Mouse (Mus musculus): ENCODE measurements around the gene D3Ertd254e. TPM values are rescaled to one million over a fixed set of nuclear protein-coding genes. Genes with fewer than 3 reads are reported as not detected.

The D3Ertd254e gene
- total and polyA plus RNA-seq, 3 experiments, result 3.7 to 29.6 (median 5.4) TPM

- TF ChIP-seq MAZ (IDR thresholded peaks at IDR 0.05; ENCODE audit: low read depth, low read length) (no peak), POLR2AphosphoS2 (IDR thresholded peaks at IDR 0.05; ENCODE audit: low read length) (peak; percentile 72), EP300 (IDR thresholded peaks at IDR 0.05; ENCODE audit: low read depth in 1 of 2, low read length in 2 of 2) (no peak), KAT2A (conservative IDR thresholded peaks at IDR 0.05; ENCODE audit: low read depth, low read length) (no peak)
These were observed at the start of gene D3Ertd254e (continued) for GRCm38 (mm10) chr3:36150934-36151686.

- no peak for TF ChIP-seq SMC3 (IDR thresholded peaks at IDR 0.05; ENCODE audit: low read depth, low read length)
- no peak for TF ChIP-seq ETS1 (IDR thresholded peaks at IDR 0.05; ENCODE audit: low read depth, low read length)
- no peak for TF ChIP-seq ZMIZ1 (IDR thresholded peaks at IDR 0.05; ENCODE audit: low read depth, low read length)
- no peak for TF ChIP-seq MAX (IDR thresholded peaks at IDR 0.05; ENCODE audit: low read length)
- no peak for TF ChIP-seq CHD2 (IDR thresholded peaks at IDR 0.05; ENCODE audit: low read length)
- TF ChIP-seq GATA1 (IDR thresholded peaks at IDR 0.05; ENCODE audit: low read depth, low read length), result no peak
- no peak for TF ChIP-seq MXI1 (IDR thresholded peaks at IDR 0.05; ENCODE audit: low read depth, low read length)
- TF ChIP-seq GABPA (IDR thresholded peaks at IDR 0.05; ENCODE audit: low read depth, low read length), result no peak
- TF ChIP-seq UBTF (IDR thresholded peaks at IDR 0.05; ENCODE audit: borderline replicate concordance, insufficient read depth, low read depth, low read length), result no peak
- TF ChIP-seq SIN3A (IDR thresholded peaks at IDR 0.05; ENCODE audit: low read length), result no peak
- TF ChIP-seq ELF1 (IDR thresholded peaks at IDR 0.05; ENCODE audit: low read depth, low read length), result no peak
- TF ChIP-seq MYC (IDR thresholded peaks at IDR 0.05; ENCODE audit: low read depth, low read length), result no peak
- TF ChIP-seq CHD1 (IDR thresholded peaks at IDR 0.05; ENCODE audit: low read depth, low read length), result no peak
- Histone ChIP-seq H3K27me3 (ENCODE audit: control insufficient read depth in 1 of 2, insufficient read depth in 2 of 2, low read length in 2 of 2) (peaks cover 2 to 3% of the 10 kb centered on the region in 2 experiments; a peak in 3 of 4 replicates), H3K9ac (ENCODE audit: control insufficient read depth, low read depth, low read length, poor library complexity, severe bottlenecking) (no peak overlapping the region)
These were observed 34.7 kb upstream of the D3Ertd254e start for GRCm38 (mm10) chr3:36116076-36116475.

More at GRCm38 (mm10) chr3:36116076-36116475, 34.7 kb upstream of the D3Ertd254e start:
- no peaks in the 10 kb centered on the region for H3K79me2 ChIP-seq (ENCODE audit: control insufficient read depth, insufficient read depth, low read length, poor library complexity)
- H3K4me3 ChIP-seq (ENCODE audit: control insufficient read depth in 1 of 2, insufficient read depth in 1 of 2, low read depth in 2 of 2, low read length in 2 of 2), result no peak overlapping the region
- no peaks in the 10 kb centered on the region for H3K9me3 ChIP-seq (replicated peaks; ENCODE audit: insufficient read depth, low read length)
- DNase-seq (ENCODE audit: low read depth, low spot score), result no peak
- H3K36me3 ChIP-seq (ENCODE audit: control insufficient read depth in 1 of 2, insufficient read depth in 2 of 2, low read length in 2 of 2), result no peaks in the 10 kb centered on the region
- H3K27ac ChIP-seq (ENCODE audit: control insufficient read depth, low read depth, low read length), result no peak overlapping the region
- no peaks in the 10 kb centered on the region for H3K4me1 ChIP-seq (ENCODE audit: control insufficient read depth in 1 of 2, insufficient read depth in 2 of 2, low read length in 2 of 2)
